Mouse (Mus musculus): Measurements from ENCODE around the gene Ppp1r27.
"Not testable (repeated sequence)": the region's sequence is repeated elsewhere in the genome, so short reads cannot be mapped to it uniquely, and the experiment has no call there.

Ppp1r27 gene

DNA sequence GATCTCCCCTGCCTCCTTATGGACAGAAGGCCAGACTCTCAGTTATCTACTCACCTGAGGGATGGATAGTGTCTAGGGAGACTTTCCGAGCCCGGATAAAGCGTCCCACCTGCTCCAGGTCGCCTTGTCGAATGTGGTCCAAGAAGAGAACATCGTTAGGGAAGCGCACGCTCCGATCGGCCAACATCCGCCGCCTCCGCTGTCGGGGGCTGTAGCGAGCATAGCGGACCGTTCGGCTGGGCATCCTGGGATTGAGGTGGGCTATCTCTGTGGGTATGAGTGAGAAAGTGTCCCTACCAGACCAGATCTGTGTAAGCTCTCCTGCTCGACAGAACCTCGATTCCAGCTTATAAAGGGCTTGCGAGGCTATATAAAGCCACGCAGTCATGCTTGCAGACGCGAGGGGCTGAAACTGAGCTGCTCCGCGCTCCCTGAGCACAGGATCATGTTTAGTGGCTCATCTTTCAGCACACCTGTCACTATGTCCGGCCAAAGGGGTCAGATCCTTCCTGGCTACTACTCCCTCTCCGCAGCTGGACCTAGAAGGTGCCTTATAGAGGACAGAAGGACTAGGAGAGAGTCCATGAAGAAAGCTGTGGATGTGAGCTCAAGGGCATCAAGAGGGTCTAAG, at the start of gene Ppp1r27:
Gene Ppp1r27 (minus strand): TSS at position 323 of the 631 bp plus-strand sequence.
- no peak for DNase-seq (ENCODE audit: extremely low read depth, insufficient read length, low spot score)

GRCm38 (mm10) chr11:120600716-120601115, 49.8 kb upstream of the Ppp1r27 start:
- DNase-seq (ENCODE audit: extremely low read depth, insufficient read length, low spot score) = no peak

- no peak for DNase-seq (ENCODE audit: extremely low read depth, insufficient read length, low spot score)
These were observed 48.1 kb upstream of the Ppp1r27 start for GRCm38 (mm10) chr11:120598990-120599549.

- DNase-seq (ENCODE audit: extremely low read depth, insufficient read length, low spot score) = peak; percentile 98
These were observed 47.5 kb upstream of the Ppp1r27 start, which contains the start of the genes Alyref and Anapc11 for GRCm38 (mm10) chr11:120598283-120598989. Alyref (minus strand) TSS chr11:120598365. Anapc11 (plus strand) TSS chr11:120598421.

DNA sequence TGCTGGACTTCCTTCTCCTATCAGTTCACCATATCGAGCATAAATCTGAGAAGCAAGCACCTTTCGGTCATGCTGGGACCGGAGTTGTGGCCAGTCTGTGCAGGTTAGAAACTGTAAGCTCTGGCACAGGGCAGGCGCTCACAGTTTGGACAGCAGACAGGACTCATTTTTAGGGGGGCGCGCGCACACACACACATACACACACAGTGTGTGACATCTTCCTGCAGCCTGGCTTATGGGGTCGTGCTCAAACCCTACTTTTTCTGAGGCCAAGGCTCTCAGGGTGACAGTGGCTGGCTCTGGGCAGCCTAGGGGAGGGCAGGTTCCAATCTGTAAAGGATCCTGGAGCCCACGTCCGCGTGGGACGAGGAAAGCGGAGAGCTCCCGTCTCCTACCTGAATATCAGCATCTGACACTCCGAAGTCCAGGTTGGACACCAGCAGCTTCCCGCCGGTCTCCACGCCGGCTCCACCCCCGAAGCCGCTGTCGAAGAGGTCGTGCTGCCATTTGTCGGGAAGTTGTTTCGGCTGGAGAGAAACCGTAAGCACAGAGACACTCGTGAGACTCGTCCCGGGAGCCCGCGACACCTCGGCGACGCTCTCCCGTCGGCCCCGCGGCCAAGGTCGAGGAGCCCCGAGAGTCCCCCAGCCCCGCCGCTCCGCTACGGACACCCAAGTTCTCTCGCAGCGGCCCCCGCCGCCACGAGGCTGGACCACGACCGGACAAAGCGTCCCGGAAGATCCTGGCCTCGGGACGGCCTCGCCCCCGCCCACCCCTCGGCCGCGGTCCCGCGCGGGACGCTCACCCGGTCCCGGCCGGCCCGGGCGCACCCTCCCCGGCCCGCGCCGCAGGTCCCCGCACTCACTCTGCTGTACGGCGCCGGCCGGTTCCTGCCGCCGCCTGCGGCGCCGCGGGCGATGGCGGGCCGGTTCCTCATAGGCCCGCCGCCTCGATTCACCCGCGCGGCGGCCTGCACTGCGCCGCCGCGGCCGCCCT, 46.6 kb upstream of the Ppp1r27 start:
- DNase-seq (ENCODE audit: extremely low read depth, insufficient read length, low spot score) = peak; percentile 64

DNA sequence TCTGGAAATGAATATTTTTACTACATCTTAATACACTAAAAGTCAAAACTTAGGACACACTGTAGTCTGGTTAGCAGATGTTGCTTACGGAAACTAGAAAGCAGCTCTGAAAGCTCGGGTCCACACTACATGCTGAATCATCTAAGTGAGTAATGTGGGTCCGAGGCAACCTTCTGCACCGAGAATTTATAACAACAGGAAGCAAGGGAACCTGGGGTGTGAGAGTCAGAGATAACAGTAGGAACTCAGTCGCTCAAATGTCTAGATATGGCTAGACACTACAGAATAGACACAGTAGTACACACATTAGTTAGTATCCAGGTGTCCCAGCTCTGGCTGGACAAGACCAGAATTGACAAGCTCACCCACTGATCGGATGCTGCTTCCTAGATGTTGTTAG, 37.6 kb upstream of the Ppp1r27 start:
- no peak for DNase-seq (ENCODE audit: extremely low read depth, insufficient read length, low spot score)

GRCm38 (mm10) chr11:120583937-120584336, 33.0 kb upstream of the Ppp1r27 start:
- DNase-seq (ENCODE audit: extremely low read depth, insufficient read length, low spot score) = no peak

DNA sequence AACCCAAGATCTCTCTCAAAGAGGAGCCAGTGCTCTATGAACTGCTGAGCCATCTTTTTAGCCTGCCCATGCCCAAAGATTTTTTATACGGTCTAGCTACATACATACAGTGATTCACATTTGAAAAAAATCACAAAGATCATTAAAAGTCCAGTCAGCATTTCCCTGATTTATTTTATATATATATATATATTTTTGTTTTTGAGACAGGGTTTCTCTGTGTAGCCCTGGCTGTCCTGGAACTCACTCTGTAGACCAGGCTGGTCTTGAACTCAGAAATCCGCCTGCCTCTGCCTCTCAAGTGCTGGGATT, 32.0 kb upstream of the Ppp1r27 start:
- not testable (repeated sequence) for DNase-seq (ENCODE audit: extremely low read depth, insufficient read length, low spot score)

GRCm38 (mm10) chr11:120582268-120582981, 31.5 kb upstream of the Ppp1r27 start:
- no peak for DNase-seq (ENCODE audit: extremely low read depth, insufficient read length, low spot score)

- DNase-seq (ENCODE audit: extremely low read depth, insufficient read length, low spot score) = peak; percentile 90
These were observed 30.7 kb upstream of the Ppp1r27 start, which contains the start of gene Arhgdia for GRCm38 (mm10) chr11:120581490-120582267. Arhgdia (minus strand) TSS chr11:120581624.

DNA sequence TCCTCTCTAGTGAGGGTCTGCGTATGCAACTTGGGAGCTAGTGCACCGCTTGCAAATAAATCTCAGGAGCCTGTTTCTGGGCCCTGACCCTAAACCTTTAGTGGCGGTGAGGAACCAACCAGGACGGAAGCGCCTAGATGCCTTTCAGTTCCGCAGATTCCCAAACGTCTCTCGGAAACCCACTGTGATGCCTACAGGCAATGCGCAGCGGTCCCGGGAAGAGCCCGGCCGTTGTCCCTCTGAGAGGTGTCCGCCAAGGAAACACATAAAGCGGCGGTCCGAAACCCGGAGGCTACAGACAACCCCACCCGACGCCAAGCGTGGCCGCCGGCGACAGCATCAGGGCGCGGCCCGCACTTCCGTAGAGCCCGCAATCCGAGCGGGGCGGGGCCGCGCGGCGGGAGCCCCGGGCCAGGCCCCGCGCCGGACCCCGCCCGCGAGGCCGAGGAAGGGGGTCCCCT, 30.0 kb upstream of the Ppp1r27 start:
- DNase-seq (ENCODE audit: extremely low read depth, insufficient read length, low spot score) = peak; percentile 66

DNA sequence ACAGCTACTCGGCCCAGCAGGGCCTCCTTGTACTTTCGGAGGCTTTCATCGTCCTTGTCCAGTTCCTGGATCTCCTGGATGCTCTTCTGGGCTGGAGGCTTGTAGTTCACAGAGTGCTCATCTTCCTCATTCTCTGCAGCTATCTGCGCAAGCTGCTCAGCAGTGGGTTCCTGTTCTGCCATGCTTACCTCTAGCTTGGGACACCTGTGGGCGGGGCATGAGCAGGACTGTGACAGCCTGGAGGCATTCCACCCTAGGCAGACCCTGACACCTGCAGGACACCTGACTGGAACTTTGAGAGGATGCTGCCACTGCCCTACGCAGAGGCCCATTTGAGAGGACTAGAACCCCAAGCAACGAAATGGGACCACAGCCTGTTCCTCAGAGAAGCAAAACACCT, 29.3 kb upstream of the Ppp1r27 start:
- DNase-seq (ENCODE audit: extremely low read depth, insufficient read length, low spot score) = no peak

GRCm38 (mm10) chr11:120579316-120580107, 28.6 kb upstream of the Ppp1r27 start:
- no peak for DNase-seq (ENCODE audit: extremely low read depth, insufficient read length, low spot score)

- no peak for DNase-seq (ENCODE audit: extremely low read depth, insufficient read length, low spot score)
These were observed 27.8 kb upstream of the Ppp1r27 start for GRCm38 (mm10) chr11:120578694-120579243.

DNA sequence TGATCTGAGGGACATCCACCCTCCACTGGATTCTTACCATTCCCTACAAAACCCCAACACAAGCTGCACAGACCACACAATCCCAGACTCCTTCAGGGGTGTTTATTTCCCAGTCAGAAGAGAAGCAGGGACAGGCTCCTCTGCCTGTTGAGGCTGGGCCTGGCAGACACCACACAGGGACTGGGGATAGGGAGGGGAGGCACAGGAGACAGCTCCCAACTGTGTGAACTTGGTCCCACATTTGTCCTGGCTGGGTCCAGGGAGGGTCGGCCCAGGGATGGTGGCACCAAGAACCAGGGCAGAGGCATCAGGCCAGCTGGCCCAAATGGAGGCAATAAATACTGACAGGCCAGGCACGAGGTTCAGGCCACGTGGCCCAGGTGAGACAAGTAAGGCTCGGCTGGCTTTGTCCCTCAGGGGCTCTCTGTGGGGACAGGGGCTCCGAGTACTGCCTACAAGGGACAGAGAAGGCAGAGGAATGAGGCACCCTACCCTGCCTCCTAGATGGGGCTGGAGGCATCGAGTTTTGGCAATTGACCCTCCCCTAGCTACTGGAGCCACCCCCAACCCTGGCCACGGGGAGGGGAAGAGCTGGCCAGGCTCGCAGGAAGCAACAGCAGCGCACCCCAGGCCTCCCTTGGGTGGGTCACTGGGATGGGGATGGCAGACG, 27.2 kb upstream of the Ppp1r27 start:
- DNase-seq (ENCODE audit: extremely low read depth, insufficient read length, low spot score) = no peak

DNA sequence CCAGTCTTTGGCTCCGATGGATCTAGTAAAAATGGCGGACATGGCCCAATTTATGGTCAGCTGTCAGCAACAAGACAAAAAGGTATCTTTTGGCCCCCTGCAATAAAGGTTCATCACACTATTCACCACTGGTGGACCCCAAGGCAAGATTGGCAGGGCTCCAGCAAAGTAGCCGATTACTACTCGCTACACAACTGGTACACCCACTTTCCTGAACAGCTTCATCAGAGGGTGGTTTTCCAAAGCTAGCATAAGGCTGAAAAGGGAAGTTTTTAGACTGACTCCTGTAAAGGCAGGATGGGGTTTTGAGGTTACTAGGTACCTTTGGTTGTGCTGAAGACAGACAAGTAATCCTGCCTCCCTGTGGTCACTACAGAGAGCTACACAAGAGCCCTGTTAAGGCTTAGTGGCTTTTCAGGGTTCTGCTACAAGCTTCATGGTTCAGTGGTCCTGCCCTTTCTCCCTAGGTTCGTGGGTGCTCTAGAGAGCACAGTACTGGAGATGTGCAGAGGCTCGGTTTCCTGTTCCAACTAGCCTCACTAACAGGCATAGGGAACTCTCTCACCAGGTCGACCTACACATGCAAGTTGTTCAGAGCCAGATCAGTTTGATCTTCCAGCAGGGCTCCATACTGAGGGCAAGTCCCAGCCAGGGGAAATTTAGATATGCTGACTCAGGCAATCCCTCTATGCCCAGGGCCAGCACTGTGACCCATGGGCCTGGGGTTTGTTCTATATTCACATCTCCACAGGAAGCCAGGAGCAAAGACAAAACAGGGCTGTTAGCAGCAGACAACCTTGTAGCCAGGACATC, 26.5 kb upstream of the Ppp1r27 start:
- DNase-seq (ENCODE audit: extremely low read depth, insufficient read length, low spot score) = no peak
